Mouse (Mus musculus) gastrocnemius, adult 18-20 months (tissue): Measurements from ENCODE around the gene Olfr1100. TPM values are rescaled to one million over a fixed set of nuclear protein-coding genes. Genes with fewer than 3 reads are reported as not detected.

Experiments
- DNase-seq: peaks from one replicate; pipeline ENCODE4 v3.0.0; 2021; ENCODE audit warnings: low spot score
- long read RNA-seq, 2 experiments: library from polyadenylated mRNA; stranded (forward); transcript quantifications; one replicate each; pipeline ENCODE4 v2.0.0; 2021
- total RNA-seq, 2 experiments: library from RNA; stranded (reverse); gene quantifications; 2 replicates each; pipeline ENCODE4 v1.2.3; 2021

The Olfr1100 gene
- total RNA-seq = not detected
- long read RNA-seq, experiment 1 = 0 reads
- long read RNA-seq, experiment 2 = 0 reads

DNA sequence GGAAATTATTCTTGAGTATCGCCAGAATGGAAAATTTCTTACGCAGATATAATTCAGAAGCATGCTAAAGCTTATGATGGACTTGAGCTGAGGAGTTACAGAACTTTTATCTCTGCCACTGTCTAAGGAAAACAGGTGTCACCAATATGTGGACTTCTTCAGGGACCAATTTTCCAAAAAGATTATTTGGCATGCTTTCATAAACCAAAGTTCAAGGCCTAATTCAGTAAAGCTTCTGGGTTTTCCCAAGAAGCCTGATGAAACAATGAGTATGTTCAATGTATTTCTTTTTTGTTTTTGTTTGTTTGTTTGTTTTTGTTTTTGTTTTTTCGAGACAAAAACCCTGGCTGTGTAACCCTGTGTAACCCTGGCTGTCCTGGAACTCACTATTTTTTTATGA lies at the start of gene Olfr1100:
Olfr1100 (minus strand) TSS at position 101 of the 400 bp plus-strand sequence.
- no peak for DNase-seq

DNA sequence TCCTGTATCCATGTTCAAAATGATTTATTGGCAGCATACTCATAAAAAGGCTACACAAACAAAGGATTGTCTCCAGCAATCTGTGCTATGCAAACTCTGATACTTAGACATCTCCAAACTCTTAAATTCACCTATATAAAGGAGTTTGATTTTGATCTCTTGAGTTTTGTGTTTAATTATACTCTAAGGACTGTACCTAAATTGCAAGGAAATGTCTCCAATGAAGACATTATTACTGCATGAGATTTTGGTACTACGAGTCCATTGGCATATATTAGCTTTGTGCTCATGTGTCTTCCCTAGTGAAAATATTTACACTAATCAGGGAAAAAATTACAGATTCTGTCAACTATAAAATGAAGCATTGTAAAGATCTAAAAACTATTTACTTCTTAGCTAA lies 47.2 kb upstream of the Olfr1100 start, which contains the start of gene Olfr1104:
Olfr1104 (minus strand) TSS at position 101 of the 400 bp plus-strand sequence.
- no peak for DNase-seq

DNA sequence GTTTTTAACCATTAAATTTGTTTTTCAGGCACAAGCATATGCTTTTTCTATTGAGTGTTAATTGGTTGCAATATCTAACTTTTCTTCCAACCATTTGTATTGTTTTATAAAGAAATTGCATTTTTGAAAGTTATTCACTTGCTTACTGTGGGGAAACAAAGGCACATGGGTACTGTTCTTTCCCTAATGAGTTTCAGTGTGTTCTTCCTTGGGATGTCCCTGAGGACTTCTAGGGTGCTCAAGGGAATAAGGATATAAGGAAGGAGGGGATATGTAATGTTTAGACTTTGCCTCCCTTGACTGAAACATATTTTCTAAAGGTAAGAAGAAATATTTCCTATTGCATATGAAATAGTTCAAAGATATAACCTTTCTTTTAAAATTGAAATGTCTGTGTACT lies 18.3 kb upstream of the Olfr1100 start, which contains the start of gene Olfr1102:
Olfr1102 (plus strand) TSS at position 301 of the 400 bp plus-strand sequence.
- no peak for DNase-seq

DNA sequence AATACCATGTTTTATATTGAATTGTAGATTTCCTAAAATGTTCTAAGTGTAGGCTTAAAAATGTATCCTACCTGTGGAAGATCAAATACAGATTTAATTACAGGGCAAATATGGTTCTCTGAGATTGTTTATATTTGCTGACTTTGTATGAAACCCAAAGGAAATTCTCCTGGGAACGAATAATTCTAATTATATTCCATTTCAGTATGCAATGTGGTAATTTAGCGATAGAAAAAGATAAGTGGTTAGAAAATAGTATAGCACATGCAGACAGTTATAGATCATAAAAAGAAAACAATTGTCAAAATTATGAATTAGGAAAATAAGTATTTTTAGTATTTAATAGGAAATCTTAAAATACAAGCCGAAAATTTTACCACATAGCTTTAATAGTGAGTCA lies 11.4 kb upstream of the Olfr1100 start, which contains the start of gene Olfr1101:
Olfr1101 (minus strand) TSS at position 101 of the 400 bp plus-strand sequence.
- DNase-seq = no peak

DNA sequence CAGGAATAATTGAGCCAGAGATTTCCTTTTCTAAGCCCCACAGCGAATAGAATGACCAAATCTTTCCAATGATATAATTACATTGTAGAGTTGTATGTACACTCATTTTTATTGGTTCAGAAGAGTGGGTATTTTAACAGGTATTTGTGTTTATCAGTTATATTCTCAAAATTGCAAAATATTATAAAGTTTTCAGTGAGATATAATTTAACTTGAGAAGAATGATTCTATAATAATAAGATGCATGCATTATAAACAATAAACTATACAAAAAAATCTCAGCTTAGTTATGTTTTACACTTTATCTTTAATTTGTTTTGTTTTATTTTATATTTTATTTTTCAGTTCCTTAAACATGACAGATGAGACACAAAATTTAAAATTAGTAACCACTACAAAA lies 19.2 kb downstream of the Olfr1100 start, which contains the start of gene Olfr1099:
Olfr1099 (minus strand) TSS at position 101 of the 400 bp plus-strand sequence.
- DNase-seq = no peak

DNA sequence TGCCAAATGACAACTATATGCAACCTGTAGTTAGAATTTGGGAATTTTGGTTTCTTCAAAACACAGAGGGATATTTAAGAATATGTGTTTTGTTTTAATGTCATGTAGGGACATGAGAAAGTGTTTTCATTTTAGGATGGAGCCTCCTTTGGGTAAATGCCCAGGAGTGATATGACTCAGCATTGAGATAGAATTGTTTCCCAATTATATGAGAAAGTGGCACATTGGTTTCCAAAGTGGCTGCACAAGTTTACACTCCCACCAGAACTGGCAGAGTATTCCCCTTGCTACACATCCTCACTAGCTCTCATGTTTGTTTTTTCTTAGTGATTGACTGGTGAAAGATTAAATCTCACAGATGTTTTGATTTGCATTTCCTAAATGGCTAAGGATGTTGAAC lies 53.2 kb downstream of the Olfr1100 start:
- DNase-seq = no peak

Other genes starting within 250 kb of the Olfr1100 start
- gene Olfr1089, start 246.3 kb downstream of the Olfr1100 start, total RNA-seq = not detected
- not detected for gene Olfr1090, start 221.0 kb downstream of the Olfr1100 start, total RNA-seq
- not detected for gene Olfr1093, start 197.5 kb downstream of the Olfr1100 start, total RNA-seq
- not detected for gene Olfr141, start 169.9 kb downstream of the Olfr1100 start, total RNA-seq
- not detected for gene Olfr1094, start 155.3 kb downstream of the Olfr1100 start, total RNA-seq
- gene Olfr1095, start 128.3 kb downstream of the Olfr1100 start, total RNA-seq = not detected
- not detected for gene Gm13723, start 105.2 kb downstream of the Olfr1100 start, total RNA-seq
- not detected for gene Olfr1097, start 87.7 kb downstream of the Olfr1100 start, total RNA-seq
- not detected for gene Olfr1098, start 55.4 kb downstream of the Olfr1100 start, total RNA-seq
- gene Olfr1099, start 19.3 kb downstream of the Olfr1100 start, total RNA-seq = not detected
- not detected for gene Olfr1101, start 11.3 kb upstream of the Olfr1100 start, total RNA-seq
- not detected for gene Olfr1102, start 18.4 kb upstream of the Olfr1100 start, total RNA-seq
- not detected for gene Olfr1104, start 47.1 kb upstream of the Olfr1100 start, total RNA-seq
- gene Olfr1105, start 56.6 kb upstream of the Olfr1100 start, total RNA-seq = not detected
- not detected for gene Olfr1106, start 72.3 kb upstream of the Olfr1100 start, total RNA-seq
- gene Olfr1107, start 95.9 kb upstream of the Olfr1100 start, total RNA-seq = not detected
- not detected for gene Olfr1109, start 116.1 kb upstream of the Olfr1100 start, total RNA-seq
- not detected for gene Olfr259, start 134.6 kb upstream of the Olfr1100 start, total RNA-seq
- gene Olfr1110, start 160.3 kb upstream of the Olfr1100 start, total RNA-seq = not detected
- not detected for gene Olfr1111, start 172.7 kb upstream of the Olfr1100 start, total RNA-seq
- gene Olfr1112, start 207.8 kb upstream of the Olfr1100 start, total RNA-seq = not detected
- gene Olfr1113, start 229.0 kb upstream of the Olfr1100 start, total RNA-seq = not detected